Mouse (Mus musculus) liver, postnatal 0 days (tissue): Measurements from ENCODE around the gene Kcnj15.

ENCODE experiments used
- CTCF ChIP-seq: sonication (generic); IDR thresholded peaks from 2 replicates; pipeline ENCODE4 v1.5.1; 2016; ENCODE audit warnings: antibody characterized with exemption, low read depth
- EP300 ChIP-seq: IDR thresholded peaks from 2 replicates; pipeline ENCODE4 v1.6.1; 2016; ENCODE audit warnings: antibody characterized with exemption, low read depth, mild to moderate bottlenecking

DNA sequence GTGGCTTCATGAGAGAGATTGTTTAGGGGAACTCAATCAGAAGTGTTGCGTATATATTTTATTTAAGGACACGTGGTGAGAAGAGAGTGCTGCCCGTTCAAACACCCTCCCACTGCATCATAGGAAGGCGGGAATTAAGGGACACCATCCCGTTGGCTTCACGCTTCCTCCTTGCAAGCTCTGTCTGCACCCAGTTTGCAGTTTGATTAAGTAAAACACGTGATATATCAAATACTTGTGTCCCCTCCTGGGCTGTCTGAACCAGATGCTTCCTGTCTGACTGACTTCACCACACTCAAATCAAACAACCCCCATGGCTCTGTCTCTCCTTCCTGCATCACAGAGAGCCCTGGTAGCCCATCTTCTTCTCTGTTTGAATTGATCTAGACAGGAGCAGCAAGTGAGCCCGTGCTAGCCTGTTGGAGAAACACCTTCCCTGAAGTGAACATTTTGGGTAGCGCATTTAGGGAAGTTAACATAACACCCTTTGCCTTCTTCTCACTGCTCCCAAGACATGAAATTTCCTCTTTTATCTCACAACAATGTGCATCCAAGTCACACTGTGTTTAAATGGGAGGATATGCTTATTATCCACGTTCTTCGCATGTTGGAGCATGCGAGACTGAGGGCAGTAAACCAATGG lies 26.8 kb downstream of the Kcnj15 start:
- TF ChIP-seq CTCF (no peak), EP300 (no peak)
